Mouse (Mus musculus): ENCODE results near the gene Coq10b.
"Not testable (repeated sequence)": the region's sequence is repeated elsewhere in the genome, so short reads cannot be mapped to it uniquely, and the experiment has no call there.

Coq10b gene

GRCm38 (mm10) chr1:55052355-55052953 lies at the start of gene Coq10b:
Coq10b (plus strand) TSS chr1:55052770.
- in situ Hi-C loops (cut with MboI, MseI), result no loop called here

- in situ Hi-C loops (cut with MboI, MseI), result not testable (repeated sequence)
Measured at GRCm38 (mm10) chr1:55008313-55008712, 44.3 kb upstream of the Coq10b start.

GRCm38 (mm10) chr1:55012513-55012912 lies 40.1 kb upstream of the Coq10b start:
- in situ Hi-C loops (cut with MboI, MseI), result no loop called here

GRCm38 (mm10) chr1:55021907-55022306 lies 30.7 kb upstream of the Coq10b start:
- in situ Hi-C loops (cut with MboI, MseI), result loop anchor here (10.0 kb wide), 1 partner anchor 63 kb away; the partner anchor contains the start of genes Hspd1 and Hspe1

GRCm38 (mm10) chr1:55025656-55026430 lies 26.7 kb upstream of the Coq10b start:
- in situ Hi-C loops (cut with MboI, MseI), result loop anchor here (10.0 kb wide), 1 partner anchor 59 kb away; the partner anchor contains the start of genes Hspd1 and Hspe1

- in situ Hi-C loops (cut with MboI, MseI), result loop anchor here (10.0 kb wide), 1 partner anchor 58 kb away; the partner anchor contains the start of genes Hspd1 and Hspe1
Measured at GRCm38 (mm10) chr1:55026444-55027252, 25.9 kb upstream of the Coq10b start.

- in situ Hi-C loops (cut with MboI, MseI), result loop anchor here (10.0 kb wide), 1 partner anchor 57 kb away; the partner anchor contains the start of genes Hspd1 and Hspe1
Measured at GRCm38 (mm10) chr1:55027253-55027801, 25.2 kb upstream of the Coq10b start, which contains the start of gene Sf3b1. Sf3b1 (minus strand) TSS chr1:55027481.

- in situ Hi-C loops (cut with MboI, MseI), result loop anchor here (10.0 kb wide), 1 partner anchor 57 kb away; the partner anchor contains the start of genes Hspd1 and Hspe1
Measured at GRCm38 (mm10) chr1:55027966-55028365, 24.6 kb upstream of the Coq10b start.

GRCm38 (mm10) chr1:55028512-55029249 lies 23.9 kb upstream of the Coq10b start:
- in situ Hi-C loops (cut with MboI, MseI), result loop anchor here (10.0 kb wide), 1 partner anchor 56 kb away; the partner anchor contains the start of genes Hspd1 and Hspe1

- in situ Hi-C loops (cut with MboI, MseI), result loop anchor here (10.0 kb wide), 1 partner anchor 55 kb away; the partner anchor contains the start of genes Hspd1 and Hspe1
Measured at GRCm38 (mm10) chr1:55029446-55029845, 23.1 kb upstream of the Coq10b start.

GRCm38 (mm10) chr1:55031026-55031779 lies 21.4 kb upstream of the Coq10b start:
- in situ Hi-C loops (cut with MboI, MseI), result no loop called here

- in situ Hi-C loops (cut with MboI, MseI), result no loop called here
Measured at GRCm38 (mm10) chr1:55039944-55040343, 12.6 kb upstream of the Coq10b start.

- in situ Hi-C loops (cut with MboI, MseI), result no loop called here
Measured at GRCm38 (mm10) chr1:55041691-55042090, 10.9 kb upstream of the Coq10b start.

GRCm38 (mm10) chr1:55042246-55042645 lies 10.3 kb upstream of the Coq10b start:
- in situ Hi-C loops (cut with MboI, MseI), result no loop called here

- in situ Hi-C loops (cut with MboI, MseI), result no loop called here
Measured at GRCm38 (mm10) chr1:55043164-55043563, 9.4 kb upstream of the Coq10b start.

- in situ Hi-C loops (cut with MboI, MseI), result no loop called here
Measured at GRCm38 (mm10) chr1:55048841-55049587, 3.6 kb upstream of the Coq10b start.

- in situ Hi-C loops (cut with MboI, MseI), result no loop called here
Measured at GRCm38 (mm10) chr1:55051671-55052070, 899 bp upstream of the Coq10b start.

GRCm38 (mm10) chr1:55053005-55053404 lies 435 bp downstream of the Coq10b start:
- in situ Hi-C loops (cut with MboI, MseI), result no loop called here

- in situ Hi-C loops (cut with MboI, MseI), result no loop called here
Measured at GRCm38 (mm10) chr1:55053596-55053995, 1.0 kb downstream of the Coq10b start.
